Mouse (Mus musculus) thymus, postnatal 10 days (tissue): Measurements from ENCODE around the gene Vash2.

Source experiments
- DNase-seq, 2 experiments: peaks; one replicate each; pipeline ENCODE4 v3.0.0; 2021; ENCODE audit warnings: low spot score in 2 of 2

The Vash2 gene

DNA sequence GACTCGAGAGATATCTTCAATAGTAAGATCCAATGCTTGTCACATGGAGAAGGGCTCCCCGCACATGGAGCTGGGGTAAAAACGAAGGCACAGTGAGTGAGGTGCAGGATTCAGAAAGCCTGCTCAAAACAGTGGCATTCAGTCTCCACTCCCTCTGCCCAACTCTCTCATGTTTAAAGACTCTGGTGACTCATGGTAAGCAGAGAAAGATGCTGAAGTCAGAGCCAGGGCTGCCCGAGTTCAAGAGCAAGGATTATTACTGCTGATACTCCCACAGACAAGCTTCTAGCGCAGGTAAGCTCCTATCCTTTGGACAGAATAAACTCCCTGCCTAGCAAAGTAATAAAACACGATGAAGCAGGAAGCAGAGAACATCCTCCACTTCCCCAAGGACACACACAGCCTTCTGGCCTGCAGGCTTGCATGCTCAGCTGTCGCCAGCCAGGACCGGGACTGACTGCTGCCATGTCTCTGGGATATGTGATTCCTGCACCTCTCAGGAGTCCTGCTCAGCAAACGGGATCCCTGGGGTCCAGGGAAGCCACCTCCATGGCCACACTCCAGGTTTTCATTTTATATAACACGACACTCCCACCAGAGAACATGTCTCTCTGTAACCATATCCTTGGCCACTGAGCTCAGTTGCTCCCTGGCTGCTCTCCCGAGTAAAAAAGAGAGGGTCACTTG lies 2.1 kb downstream of the Vash2 start:
- no peak for DNase-seq

GRCm38 (mm10) chr1:190974833-190975232 lies 4.3 kb downstream of the Vash2 start:
- DNase-seq: no peak

DNA sequence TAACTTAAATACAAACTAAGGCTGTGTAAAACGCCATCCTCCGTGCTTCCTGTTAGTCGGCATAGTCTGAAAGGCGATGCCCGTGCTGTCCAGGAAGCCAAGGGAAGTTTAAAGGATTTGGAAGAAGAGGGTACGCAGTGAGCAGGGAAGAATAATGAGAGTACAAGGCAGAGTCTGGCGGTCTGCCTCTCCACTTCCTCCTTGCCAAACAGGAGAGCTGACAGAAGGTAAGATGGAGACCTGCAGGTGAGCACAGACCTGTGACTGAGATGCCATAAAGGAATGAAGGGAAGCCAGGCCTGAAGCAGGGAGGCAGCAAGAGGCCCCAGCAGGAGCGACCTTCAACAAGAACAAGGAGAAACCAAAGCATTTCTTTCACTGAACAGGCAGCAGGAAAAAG lies 4.9 kb downstream of the Vash2 start:
- DNase-seq: no peak

- DNase-seq: no peak
Measured at GRCm38 (mm10) chr1:190972612-190973192, 6.4 kb downstream of the Vash2 start.

- DNase-seq: no peak
Measured at GRCm38 (mm10) chr1:190971708-190972610, 7.1 kb downstream of the Vash2 start.

DNA sequence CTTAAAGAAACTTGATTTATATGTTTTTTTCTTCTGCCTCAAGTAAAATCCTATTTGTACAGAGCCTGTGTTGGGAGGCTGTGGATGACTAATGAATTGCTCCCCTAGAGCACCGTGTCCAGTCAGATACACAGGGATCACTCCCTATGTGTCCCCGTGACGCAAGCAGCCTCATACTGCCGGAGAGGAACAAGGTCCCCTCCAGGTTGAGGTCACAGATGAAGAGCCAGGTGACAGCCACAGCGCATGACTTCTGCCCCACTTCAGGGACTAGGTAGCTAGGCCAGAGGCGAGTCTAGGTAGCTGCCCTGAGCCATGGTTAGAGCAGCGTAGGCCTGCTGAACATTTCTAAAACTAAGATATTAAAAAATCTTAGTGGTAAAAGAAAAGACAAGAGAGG lies 11.1 kb downstream of the Vash2 start:
- DNase-seq: no peak

DNA sequence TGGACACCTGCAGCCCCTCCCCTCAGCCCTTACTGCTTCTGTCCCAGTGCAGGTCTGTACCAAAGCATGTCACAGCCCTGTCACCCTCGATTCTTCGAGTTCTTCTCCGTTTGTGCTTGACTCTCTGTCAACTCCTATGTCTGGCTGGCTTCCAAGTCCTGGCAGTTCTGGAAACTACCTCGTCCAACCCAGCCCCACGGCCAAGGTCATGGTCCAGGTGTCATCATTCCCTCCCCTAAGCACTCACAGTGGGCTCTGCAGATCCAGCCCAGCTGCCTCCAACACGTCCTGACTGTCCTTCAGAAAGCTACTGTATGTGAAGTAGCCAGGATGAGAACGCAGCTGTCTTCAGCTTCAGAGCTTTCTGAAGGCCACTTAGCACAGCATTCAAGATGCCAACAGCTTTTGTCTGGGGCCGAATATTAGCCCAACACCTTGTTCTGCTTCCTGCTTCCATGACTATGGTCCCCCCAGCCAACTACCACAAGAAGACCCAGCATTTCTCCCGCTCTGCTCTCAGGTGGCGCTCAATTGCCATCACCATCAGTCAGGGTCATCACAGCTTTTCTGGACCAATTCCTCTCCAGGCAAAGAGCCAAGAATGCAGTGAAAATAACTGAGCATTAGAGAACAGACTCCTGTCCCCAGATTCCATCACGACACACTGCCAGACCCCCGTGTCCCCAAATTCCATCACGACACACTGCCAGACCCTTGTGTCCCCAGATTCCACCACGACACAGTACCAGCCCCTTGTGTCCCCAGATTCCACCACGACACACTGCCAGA lies 13.9 kb downstream of the Vash2 start:
- no peak for DNase-seq

GRCm38 (mm10) chr1:190962760-190963159 lies 16.3 kb downstream of the Vash2 start:
- DNase-seq: no peak

DNA sequence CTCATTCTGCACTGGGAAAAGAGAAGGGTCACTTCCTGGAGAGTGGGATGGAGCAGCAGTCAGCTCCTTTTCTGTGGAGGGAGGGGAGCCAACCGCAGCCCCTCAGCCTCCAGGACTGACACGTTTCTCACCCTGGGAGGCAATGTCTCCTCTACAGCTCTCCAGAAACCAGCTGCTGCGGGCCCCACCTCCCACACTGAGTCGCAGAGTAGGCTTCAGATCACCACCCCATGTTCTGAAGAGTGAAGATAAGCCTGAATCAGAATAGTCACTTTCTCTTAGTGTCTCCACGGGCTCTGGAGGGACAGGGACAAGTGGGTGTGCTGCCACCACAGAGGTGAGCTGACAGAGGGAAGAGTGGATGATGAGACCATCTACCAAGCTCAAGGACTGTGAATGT lies 20.3 kb downstream of the Vash2 start:
- DNase-seq: no peak

DNA sequence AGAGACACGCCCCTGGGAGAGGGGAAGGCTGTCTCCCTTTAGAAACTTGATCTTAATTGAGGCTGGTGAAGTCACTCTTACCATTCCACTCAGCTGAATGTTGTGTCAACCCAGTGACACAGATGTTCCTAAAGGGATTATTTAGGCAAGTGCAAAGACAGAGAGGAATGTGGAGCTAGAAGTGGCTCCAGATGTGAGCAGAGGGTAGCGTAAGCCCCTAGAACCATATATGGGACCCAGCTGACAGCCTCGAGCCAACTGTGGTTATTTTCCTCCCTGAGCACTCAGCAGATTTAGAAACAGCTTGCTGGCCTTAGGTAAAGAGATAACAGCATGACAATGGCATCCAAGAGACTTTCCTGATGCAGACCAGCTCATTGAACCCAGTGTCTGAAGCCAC lies 26.1 kb downstream of the Vash2 start:
- no peak for DNase-seq

DNA sequence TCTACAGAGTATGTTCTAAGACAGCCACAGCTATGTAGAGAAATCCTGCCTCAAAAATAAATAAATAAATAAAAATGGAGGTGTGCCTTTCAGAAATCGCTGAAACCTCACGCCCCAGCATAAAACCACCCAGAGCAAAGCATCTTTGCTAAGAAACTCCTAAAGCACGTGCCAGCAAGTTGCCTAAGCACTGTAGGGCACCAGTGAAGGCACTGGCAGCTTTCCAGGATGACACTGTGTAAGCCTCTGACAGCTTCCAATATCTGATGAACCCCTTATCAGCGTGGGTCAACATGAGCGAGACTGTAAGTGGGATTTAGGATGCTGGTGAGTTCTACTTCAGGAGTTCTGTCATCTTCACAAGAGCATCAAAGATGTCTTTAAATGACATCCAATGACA lies 28.1 kb downstream of the Vash2 start:
- DNase-seq: no peak

GRCm38 (mm10) chr1:190948846-190949245 lies 30.2 kb downstream of the Vash2 start:
- no peak for DNase-seq

GRCm38 (mm10) chr1:190948439-190948838 lies 30.7 kb downstream of the Vash2 start:
- no peak for DNase-seq

DNA sequence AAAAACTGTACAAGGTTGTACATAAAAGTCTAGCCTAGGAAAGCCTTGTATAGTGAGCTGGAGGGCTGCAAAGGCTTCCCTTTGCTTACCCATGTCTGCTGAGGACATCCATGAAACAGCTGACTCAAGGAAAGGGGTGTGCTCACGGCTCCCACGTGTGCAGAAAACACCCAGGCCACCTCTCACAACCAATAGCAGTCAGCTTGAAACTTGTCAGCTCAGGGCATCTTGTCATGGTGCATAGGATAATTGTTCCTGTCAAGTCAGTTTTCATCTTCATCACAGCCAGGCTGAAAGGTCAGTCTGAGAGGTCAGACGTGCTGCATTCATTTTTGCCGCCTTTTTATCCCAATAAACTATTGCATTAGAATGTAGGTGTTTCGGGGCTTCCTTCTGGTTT lies 31.1 kb downstream of the Vash2 start:
- no peak for DNase-seq

GRCm38 (mm10) chr1:190944109-190944760 lies 34.9 kb downstream of the Vash2 start:
- peak; percentile 28 to 60 for DNase-seq

GRCm38 (mm10) chr1:190939803-190940202 lies 39.3 kb downstream of the Vash2 start:
- no peak for DNase-seq

GRCm38 (mm10) chr1:190930181-190930580 lies 48.9 kb downstream of the Vash2 start:
- DNase-seq: no peak

- DNase-seq: peak; percentile 13 to 18
Measured at GRCm38 (mm10) chr1:190929010-190929695, 49.9 kb downstream of the Vash2 start.

DNA sequence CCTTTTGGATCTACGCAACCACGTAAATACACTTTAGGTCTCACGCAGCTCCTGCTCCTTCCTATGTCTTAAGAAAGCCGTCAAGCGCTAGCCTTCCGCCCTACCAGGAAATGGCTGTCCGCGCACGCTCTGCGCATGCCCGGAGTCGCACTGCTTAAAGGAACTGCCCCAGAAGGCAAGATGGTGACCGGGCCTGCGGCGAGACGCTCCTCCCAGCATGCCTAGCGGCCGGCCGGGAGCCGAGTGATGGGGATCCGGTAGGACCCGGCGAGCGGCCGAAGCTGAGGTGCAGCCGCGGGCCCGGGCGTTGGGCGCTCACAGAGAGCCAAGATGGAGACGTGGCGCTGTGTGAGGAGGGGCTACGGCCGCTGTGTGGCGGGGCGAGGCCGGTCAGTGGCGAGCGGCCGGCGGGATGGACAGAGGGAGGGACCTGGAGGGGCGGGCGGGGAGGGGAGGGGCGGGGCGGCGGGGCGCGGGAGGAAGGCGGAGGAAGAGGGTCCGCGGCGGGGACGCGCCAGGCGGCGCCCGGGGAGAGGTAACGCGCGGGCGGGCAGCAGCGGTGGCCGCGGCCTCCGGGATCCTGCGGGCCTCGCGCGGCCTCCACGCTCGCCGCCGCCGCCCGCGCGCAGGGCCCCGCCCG lies 50.6 kb downstream of the Vash2 start:
- DNase-seq: peak; percentile 96 to 97

DNA sequence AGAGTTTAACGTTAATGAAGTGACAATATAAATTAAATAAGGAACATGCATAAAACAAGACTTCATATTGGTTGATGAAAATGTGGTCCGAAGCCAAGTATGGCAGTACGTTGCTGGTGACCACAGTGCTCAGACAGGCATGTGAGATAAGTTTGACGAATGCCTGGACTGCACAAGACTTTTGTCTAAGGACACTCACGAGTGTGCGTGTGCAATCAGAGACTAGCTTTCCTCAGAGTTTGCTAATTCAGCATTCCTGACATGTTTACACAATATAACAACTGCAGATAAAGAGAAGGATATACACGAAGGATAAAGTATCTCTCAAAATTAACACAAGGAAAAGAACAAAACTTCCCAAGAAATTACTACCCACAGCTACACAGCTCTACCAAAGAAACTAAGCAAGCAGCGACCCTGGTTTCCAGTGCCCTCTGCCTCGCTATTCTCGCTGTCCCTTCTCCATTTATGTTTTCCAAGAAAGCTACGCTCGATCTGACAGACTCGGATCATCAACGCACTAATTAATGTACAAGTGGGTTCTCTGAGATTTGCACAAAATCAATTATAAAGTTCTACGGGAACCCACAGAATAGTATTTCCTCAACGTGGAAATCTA lies 51.2 kb downstream of the Vash2 start:
- no peak for DNase-seq
